Mouse (Mus musculus): ENCODE results near the gene Cyyr1. TPM values are rescaled to one million over a fixed set of nuclear protein-coding genes. Genes with fewer than 3 reads are reported as not detected.

Cyyr1 gene
- total RNA-seq, 2 experiments from 2014 or later = 4.1 to 4.4 TPM

- DNase-seq (ENCODE audit: low spot score in 2 of 2) = no peak
These were observed 78.6 kb downstream of the Cyyr1 start for GRCm38 (mm10) chr16:85474552-85475071.

- DNase-seq (ENCODE audit: low spot score in 2 of 2) = no peak
These were observed 83.1 kb downstream of the Cyyr1 start for GRCm38 (mm10) chr16:85470057-85470456.

GRCm38 (mm10) chr16:85455043-85455442, 98.2 kb downstream of the Cyyr1 start:
- DNase-seq (ENCODE audit: low spot score in 2 of 2) = no peak

GRCm38 (mm10) chr16:85446306-85446705, 106.9 kb downstream of the Cyyr1 start:
- DNase-seq (ENCODE audit: low spot score in 2 of 2) = no peak

- no peak for DNase-seq (ENCODE audit: low spot score in 2 of 2)
These were observed 107.4 kb downstream of the Cyyr1 start for GRCm38 (mm10) chr16:85445801-85446200.

GRCm38 (mm10) chr16:85435427-85435826, 117.8 kb downstream of the Cyyr1 start:
- peak in 1 of 2 experiments; percentile 64 for DNase-seq (ENCODE audit: low spot score in 2 of 2)

- DNase-seq (ENCODE audit: low spot score in 2 of 2) = peak in 1 of 2 experiments; percentile 43
These were observed 124.0 kb downstream of the Cyyr1 start for GRCm38 (mm10) chr16:85429173-85429572.

GRCm38 (mm10) chr16:85422889-85423288, 130.3 kb downstream of the Cyyr1 start:
- DNase-seq (ENCODE audit: low spot score in 2 of 2) = no peak

- DNase-seq (ENCODE audit: low spot score in 2 of 2) = peak in 1 of 2 experiments; percentile 4
These were observed 137.8 kb downstream of the Cyyr1 start for GRCm38 (mm10) chr16:85415415-85415814.

- no peak for DNase-seq (ENCODE audit: low spot score in 2 of 2)
These were observed 159.7 kb downstream of the Cyyr1 start for GRCm38 (mm10) chr16:85393430-85393948.

- DNase-seq (ENCODE audit: low spot score in 2 of 2) = no peak
These were observed 166.4 kb downstream of the Cyyr1 start for GRCm38 (mm10) chr16:85386801-85387200.

Other genes starting within 250 kb of the Cyyr1 start
- 10 to 100 TPM; 20.3 to 25.1 TPM for gene Adamts1, start 249.7 kb upstream of the Cyyr1 start, total RNA-seq (2021)